Mouse (Mus musculus) lung, adult 2 months (tissue): ENCODE data around the gene Trarg1.

Experiments used
- CTCF ChIP-seq: fragments of 200-500 bp; IDR thresholded peaks from 2 replicates; pipeline ENCODE4 v1.5.1; 2011; ENCODE audit warnings: mild to moderate bottlenecking, low read length, control low read depth; ENCODE audit not compliant: insufficient read depth
- POLR2A ChIP-seq: fragments of 200-500 bp; IDR thresholded peaks from 2 replicates; pipeline ENCODE4 v1.6.1; 2011; ENCODE audit warnings: low read depth, mild to moderate bottlenecking, control low read depth, low read length, borderline replicate concordance; ENCODE audit errors: extremely low read depth

- no peak for TF ChIP-seq CTCF
- TF ChIP-seq POLR2A: no peak
Observed at GRCm38 (mm10) chr11:76640231-76640630, 39.4 kb upstream of the Trarg1 start.
